Mouse (Mus musculus) left cerebral cortex, postnatal 25 days (tissue): ENCODE data around the gene Orai1. TPM values are rescaled to one million over a fixed set of nuclear protein-coding genes. Genes with fewer than 3 reads are reported as not detected.
A peak's percentile ranks its signal among the peaks of the same experiment; 100 is the strongest.
"Not testable (repeated sequence)": the region's sequence is repeated elsewhere in the genome, so short reads cannot be mapped to it uniquely, and the experiment has no call there.

Experiments
- DNase-seq, 2 experiments: peaks; one replicate each; pipeline ENCODE4 v3.0.0; 2022; ENCODE audit warnings: low spot score in 2 of 2, mixed read lengths in 1 of 2
- intact Hi-C: fragments of 180-260 bp; cut with DNase I; formaldehyde crosslinking; loops from one replicate; pipeline ENCODE4 v1.15.1; 2025
- total RNA-seq, 2 experiments: library from RNA; stranded (reverse); gene quantifications; 2 replicates each; pipeline ENCODE4 v1.2.3; 2021

Orai1 gene
- total RNA-seq, result 10 to 100 TPM in 1 of 2 experiments, 1 to 10 TPM in 1; 8.3 to 10.3 TPM

- intact Hi-C loops, result loop anchor here (2.0 to 5.0 kb wide), 3 partner anchors 32 to 88 kb away; partner anchors contain the start of gene Morn3
- peak; percentile 96 to 97 for DNase-seq
These were observed at the start of gene Orai1 for GRCm38 (mm10) chr5:123014753-123015701. Gene Orai1, plus strand, starts transcription at chr5:123015074.

DNA sequence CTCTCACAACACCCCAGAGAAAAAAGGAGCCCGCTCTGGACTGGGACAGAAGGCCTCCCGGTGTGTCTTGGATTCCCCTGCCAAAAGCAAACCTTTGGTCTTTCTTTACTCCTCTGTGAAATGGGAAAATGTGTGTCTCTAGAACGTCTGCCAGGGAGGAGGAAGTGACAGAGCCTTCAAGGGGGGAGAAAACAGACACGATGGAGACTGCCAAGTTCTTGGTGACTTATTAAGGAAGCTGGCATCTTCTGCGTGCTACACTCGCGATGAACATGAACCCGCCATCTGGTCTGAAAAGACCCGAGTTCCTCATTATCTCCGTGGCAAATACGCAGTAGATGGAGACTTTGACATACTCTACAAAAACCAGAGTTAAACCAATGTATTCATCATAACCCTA is 49.4 kb upstream of the Orai1 start:
- DNase-seq, result peak in 1 of 2 experiments; percentile 59
- intact Hi-C loops, result loop anchor here (5.0 kb wide), 1 partner anchor 207 kb away; no protein-coding TSS in a partner anchor

DNA sequence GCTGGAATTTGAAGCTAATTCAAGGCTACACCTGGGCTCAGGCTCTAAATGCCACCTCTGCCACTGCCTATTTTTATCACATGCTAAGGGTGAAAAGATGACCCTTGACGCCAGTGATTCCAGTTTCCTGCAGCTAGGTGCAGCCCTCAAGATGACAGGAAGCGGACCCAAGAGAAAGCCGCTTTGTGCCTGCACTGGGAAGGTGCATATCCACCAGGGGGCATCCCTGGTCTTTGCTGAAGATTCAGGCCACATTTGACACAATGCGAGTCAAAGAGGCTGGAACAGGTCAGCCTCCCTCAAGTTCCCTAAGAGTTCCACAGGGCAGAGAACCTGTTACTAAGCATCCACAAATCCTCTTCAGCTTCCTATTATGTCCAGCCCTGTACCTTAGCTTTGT is 46.6 kb upstream of the Orai1 start:
- peak; percentile 68 to 72 for DNase-seq
- intact Hi-C loops, result loop anchor here (2.0 to 5.0 kb wide), 3 partner anchors 46 to 204 kb away; partner anchors contain the start of gene Orai1

GRCm38 (mm10) chr5:122970056-122970455 is 44.8 kb upstream of the Orai1 start:
- DNase-seq, result no peak
- intact Hi-C loops, result no loop called here

GRCm38 (mm10) chr5:122971438-122971837 is 43.4 kb upstream of the Orai1 start:
- DNase-seq, result peak in 1 of 2 experiments; percentile 50
- intact Hi-C loops, result no loop called here

DNA sequence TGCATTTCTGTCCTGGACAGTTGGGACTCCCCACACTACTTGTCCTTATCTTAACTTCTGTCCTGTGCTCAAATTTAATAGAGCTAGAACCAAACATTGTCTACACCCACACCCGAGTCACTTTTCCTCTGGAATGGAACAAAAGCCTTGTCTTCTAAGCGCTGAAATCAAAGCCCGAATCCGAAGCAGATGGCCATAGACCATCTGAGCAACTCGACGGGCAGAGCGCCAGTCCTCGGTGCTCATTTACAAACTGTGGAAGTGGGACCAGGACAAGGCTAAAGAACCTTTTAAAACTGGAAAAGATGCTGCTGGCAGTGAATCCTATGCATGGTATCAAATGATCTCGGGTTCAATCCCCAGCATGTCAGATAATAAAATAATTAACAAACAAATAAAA is 42.8 kb upstream of the Orai1 start:
- DNase-seq, result peak in 1 of 2 experiments; percentile 71
- intact Hi-C loops, result no loop called here

DNA sequence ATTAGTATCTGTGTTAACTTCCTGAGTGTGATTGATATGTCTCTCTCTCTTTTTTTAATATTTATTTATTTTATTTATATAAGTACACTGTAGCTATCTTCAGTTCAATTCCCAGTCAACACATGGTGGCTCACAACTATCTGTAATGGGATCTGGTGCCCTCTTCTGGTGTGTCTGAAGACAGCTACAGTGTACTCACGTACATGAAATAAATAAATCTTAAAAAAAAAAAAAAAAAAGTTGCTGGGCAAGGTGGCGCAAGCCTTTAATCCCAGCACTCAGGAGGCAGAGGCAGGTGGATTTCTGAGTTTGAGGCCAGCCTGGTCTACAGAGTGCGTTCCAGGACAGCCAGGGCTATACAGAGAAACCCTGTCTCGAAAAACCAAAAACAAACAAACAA is 40.2 kb upstream of the Orai1 start:
- intact Hi-C loops, DNase-seq: not testable (repeated sequence)

DNA sequence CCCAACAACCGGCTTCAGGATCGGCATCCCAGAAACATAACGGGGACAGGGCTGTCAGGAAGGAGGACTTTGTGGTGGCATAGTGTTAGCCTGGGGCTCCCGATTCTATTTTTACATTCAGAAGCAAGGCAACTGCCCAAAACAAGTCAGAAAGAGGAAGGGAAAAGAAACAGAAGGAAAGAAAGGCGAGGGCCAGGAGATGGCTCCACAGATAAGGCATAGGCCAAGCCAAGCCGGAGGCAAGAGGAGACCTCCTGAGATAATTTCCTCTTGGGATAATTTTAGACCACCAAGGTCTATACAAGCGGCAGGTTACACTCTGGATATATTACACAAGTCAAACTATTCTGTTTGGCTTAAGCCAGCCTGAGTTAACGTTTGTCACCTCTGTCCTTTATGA is 35.9 kb upstream of the Orai1 start:
- intact Hi-C loops, result no loop called here
- DNase-seq, result no peak

- DNase-seq, result no peak
- intact Hi-C loops, result no loop called here
These were observed 30.4 kb upstream of the Orai1 start for GRCm38 (mm10) chr5:122984483-122984882.

GRCm38 (mm10) chr5:122985276-122985675 is 29.6 kb upstream of the Orai1 start:
- no peak for DNase-seq
- intact Hi-C loops, result no loop called here

DNA sequence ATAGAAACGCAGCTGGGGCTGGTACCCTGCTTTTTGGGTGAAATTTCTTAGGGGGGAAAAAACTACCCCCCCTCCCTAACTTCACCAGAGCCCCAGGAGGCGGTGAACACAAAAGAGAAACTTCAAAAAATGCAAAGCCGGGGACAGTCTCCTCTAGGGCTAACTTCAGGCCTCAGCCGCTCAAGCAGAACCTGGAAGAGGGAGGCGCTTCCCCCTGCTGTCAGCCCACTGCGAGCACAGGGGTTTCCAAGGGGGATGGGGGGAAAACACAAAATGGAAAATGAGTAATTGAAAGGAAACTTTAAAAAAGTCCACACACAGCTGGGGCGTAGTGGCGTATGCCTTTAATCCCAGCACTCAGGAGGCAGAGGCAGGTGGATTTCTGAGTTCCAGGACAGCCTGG is 28.8 kb upstream of the Orai1 start:
- intact Hi-C loops, result no loop called here
- no peak for DNase-seq

DNA sequence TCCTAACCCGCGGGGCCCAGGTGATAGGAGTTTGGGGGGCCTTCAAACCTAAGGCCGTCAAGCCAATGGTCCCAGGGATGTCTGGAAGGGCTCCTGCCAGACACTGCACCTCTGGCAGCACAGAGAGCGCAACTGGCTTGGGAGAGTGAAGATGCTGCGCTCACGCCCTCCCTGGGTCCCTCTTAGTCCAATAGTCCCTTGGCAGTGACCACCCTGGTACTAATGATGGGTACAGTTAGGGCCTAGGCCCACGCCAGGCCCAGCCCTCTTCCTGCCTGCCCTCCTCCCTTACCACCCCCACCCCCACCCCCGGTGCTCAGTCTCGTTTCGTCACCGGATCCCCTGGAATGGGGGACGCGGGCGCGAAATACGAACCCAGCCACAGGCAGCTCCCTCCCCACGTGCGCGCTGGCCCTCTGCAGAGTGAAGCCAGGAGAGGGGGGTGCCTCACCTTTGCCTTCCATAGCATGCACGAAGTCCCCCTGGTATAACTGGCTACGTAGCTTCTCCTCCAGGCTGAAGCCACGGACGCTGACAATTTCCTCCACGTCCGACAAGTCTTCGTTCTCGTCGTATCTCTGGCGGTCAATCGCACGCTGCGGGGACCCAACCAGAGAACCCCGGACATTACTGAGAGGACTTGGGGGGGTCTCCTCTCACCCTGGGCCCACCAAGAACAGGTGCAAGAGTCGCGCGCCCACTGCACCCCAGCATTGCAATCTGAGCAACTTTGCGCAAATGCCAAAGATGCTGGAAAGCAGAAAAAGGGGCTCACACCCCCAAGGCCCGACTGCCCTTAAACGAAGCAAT is 27.5 kb upstream of the Orai1 start:
- intact Hi-C loops, result no loop called here
- peak; percentile 38 to 49 for DNase-seq

DNA sequence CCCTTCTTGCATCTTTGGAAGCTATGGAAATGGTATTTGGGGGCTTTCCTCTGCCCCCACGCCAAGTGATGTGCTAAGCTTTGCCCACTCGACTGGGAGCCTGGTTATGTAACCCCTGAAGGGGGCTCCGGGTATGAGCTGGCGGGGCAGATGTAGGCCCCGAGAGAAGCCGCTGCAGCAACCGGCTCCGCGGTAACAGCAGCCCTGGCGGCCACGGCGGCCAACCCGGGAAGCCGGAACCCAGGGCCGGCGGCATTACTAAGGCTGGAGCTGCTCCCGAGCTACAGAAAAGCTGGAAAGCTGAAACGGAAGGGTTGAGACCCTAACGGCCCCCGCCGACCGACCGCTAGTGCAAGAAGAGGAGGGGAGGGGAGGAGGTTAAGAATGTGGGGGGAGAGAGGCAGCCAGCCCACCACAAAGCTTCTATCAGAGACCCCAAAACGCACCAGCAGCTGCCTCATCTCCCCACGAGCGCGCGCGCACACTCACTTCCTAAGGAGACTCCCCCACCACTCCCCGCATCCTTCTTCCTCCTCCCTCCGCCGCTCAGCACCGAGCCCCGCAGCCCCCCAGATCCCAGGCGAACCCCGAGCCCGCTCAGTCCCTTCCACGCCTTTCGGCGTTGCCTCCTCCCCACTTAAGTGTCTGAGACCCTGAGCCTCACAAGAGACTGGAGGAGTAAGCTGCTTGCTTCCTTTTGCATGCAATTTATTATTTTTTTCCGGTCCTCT is 26.7 kb upstream of the Orai1 start:
- intact Hi-C loops, result no loop called here
- DNase-seq, result peak; percentile 57 to 66

GRCm38 (mm10) chr5:122989001-122989525 is 25.8 kb upstream of the Orai1 start:
- peak; percentile 68 to 69 for DNase-seq
- intact Hi-C loops, result loop anchor here (1.0 kb wide), 1 partner anchor 8 kb away; no protein-coding TSS in a partner anchor

GRCm38 (mm10) chr5:122989551-122990330 is 25.1 kb upstream of the Orai1 start, which contains the start of gene Kdm2b:
Gene Kdm2b, minus strand, starts transcription at chr5:122989823.
- intact Hi-C loops, result loop anchor here (1.0 kb wide), 1 partner anchor 8 kb away; no protein-coding TSS in a partner anchor
- no peak for DNase-seq

DNA sequence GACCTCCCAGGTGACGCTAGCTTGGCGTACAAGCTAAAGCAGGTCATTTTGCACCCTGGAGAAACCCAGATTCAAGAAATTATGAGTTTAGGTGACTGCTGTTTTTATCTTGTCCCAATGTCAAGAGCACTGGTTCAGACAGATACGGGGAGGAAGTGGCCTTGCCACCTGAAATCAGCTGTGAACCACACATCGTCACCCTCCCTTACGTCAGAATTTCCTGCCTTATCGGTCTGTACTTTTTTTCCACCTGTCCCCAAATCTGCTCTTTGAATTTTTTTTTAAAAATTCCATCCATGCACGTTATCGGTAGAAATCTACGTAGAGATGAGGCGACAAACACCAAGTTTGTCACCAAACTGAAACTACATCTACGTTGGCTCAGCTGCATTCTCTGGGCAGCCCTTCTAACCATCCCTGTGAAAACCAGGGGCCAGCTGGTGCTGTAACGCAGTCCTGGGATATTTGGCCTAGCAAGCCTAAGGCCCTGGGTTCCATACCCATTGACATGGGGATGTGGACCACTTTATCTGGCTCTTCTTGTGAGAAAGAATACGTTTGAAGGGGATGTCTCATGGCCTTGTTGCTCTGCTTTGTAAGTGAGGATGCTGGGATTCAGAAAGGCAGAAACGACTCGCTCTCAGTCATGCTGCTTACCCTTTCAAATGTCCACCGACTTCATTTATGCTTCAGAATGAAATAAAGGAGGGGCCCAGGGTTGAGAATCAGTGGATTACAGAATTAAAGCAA is 24.3 kb upstream of the Orai1 start:
- DNase-seq, result no peak
- intact Hi-C loops, result no loop called here

DNA sequence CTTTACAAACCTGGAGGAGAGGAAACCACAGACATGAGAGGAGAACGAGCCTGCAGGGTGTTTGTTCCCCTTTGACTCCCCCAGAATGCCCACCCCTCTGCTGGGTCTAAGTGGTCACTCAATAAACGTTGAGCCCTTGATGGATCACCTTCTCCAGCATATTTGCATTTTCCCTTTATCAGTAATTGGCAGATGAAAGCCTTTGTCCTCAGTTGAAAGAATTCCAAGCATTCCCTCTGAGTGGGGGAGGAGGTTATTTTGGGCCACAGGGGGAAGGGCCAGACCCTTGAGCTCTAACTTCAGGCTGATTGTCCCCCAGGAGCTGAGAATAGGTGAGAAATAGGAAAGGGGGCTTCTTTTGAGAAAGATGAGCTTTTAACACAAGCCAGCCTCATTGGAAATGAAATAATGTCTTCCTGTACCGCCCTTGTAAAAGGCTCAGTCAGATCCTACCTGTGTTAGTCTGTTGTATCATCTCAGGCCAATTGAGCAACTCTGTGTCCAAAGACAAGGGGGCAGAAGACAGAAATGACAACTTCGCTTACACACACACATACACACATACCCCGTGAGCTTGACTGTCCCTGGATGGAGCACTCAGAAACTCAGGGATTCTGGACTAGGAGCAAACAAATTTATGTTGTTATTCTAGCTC is 23.4 kb upstream of the Orai1 start:
- intact Hi-C loops, result no loop called here
- no peak for DNase-seq
